In genomic region chr6:92617183-92617582, GRCm38 (mm10) we compare ENCODE assay signal across 17 mouse cellular contexts.
"Had no signal": no experiment of that assay in that cellular context is flagged by ENCODE, and none has a peak within 500 bp of the region (broad histone marks: within the 10 kb centered on the region; RNA-seq: fewer than 3 reads in every experiment).

No protein-coding gene starts in this region.

- H3K4me3 ChIP-seq: lung, embryonic 15.5 days; megakaryocyte, embryonic 14.5 days; midbrain, embryonic 13.5 days; midbrain, embryonic 15.5 days; neural tube, embryonic 12.5 days; stomach, embryonic 15.5 days had no signal

- DNase-seq: liver, postnatal 0 days; lung, adult 2 months; lung, postnatal 14 days; lung, postnatal 36 days; right cerebral cortex, postnatal 25 days; thymus, adult 2 months; thymus, postnatal 25 days; thymus, postnatal 4 days had no signal

- H3K27ac ChIP-seq: lung, embryonic 15.5 days; macrophage; midbrain, embryonic 13.5 days; midbrain, embryonic 15.5 days; neural tube, embryonic 12.5 days; stomach, embryonic 15.5 days; stomach, postnatal 0 days had no signal

- ATAC-seq: liver, postnatal 0 days; lung, postnatal 0 days; midbrain, embryonic 13.5 days; midbrain, embryonic 15.5 days had no signal
